Mouse (Mus musculus) megakaryocyte progenitor cell, adult 5-6 weeks (primary cell): ENCODE data around the gene Cdk6. TPM values are rescaled to one million over a fixed set of nuclear protein-coding genes. Genes with fewer than 3 reads are reported as not detected.
"Not testable (repeated sequence)": the region's sequence is repeated elsewhere in the genome, so short reads cannot be mapped to it uniquely, and the experiment has no call there.

Experiments used
- ATAC-seq: replicated peaks from 2 replicates; pipeline ENCODE4 v1.8.0; 2016; ENCODE audit warnings: mild to moderate bottlenecking, moderate TSS enrichment, inconsistent platforms; ENCODE audit not compliant: poor library complexity
- total RNA-seq, 2 experiments: library from RNA; stranded (forward) in 1 of 2; stranded (reverse) in 1 of 2; fragments of 157-497, 149-512 nt in 1 of 2; fragments of 200-1000 nt in 1 of 2; gene quantifications; 2 replicates each; pipeline versions ENCODE4 v1.2.3 to v1.2.4; 2015 to 2017

The Cdk6 gene
- total RNA-seq, 2 experiments from 2014 or later: 138 to 285 TPM

DNA sequence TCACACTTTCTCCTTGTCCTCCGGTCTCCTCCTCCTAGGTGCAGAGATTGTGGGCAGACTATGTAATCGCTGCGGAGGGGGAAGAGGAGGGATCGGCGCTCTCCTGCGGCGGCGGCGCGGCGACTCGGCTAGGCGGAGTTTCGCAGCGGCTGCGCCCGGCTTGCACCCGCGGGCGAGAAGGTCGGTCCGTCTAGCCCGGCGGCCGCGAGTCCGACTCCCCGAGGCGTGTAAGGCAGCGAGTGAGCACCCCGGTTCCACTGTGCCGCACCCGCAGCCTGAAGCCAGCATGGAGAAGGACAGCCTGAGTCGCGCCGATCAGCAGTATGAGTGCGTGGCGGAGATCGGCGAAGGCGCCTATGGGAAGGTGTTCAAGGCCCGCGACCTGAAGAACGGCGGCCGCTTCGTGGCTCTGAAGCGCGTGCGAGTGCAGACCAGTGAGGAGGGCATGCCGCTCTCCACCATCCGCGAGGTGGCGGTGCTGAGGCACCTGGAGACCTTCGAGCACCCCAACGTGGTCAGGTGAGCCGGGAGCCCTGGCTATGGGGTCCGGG lies 2.9 kb downstream of the Cdk6 start:
- ATAC-seq: peak; percentile 27

DNA sequence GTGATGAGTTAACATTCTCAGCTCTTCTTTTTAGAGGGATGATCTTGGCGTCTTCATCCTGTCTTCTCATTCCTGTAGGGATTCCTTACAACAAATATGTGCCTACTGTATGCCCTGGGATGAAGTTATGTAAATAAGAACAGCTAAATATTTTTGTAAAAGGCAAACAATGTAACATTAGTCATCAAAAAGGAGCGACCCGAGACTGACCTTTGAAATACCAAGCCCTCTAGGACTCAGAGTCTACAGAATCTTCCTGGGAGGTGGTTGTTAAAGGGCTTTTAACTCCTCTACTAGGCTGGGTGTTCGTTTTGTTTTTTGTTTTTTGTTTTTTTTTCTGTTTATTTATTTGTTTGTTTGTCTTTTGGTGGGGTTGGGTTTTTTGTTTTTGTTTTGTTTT lies 4.3 kb downstream of the Cdk6 start:
- not testable (repeated sequence) for ATAC-seq

DNA sequence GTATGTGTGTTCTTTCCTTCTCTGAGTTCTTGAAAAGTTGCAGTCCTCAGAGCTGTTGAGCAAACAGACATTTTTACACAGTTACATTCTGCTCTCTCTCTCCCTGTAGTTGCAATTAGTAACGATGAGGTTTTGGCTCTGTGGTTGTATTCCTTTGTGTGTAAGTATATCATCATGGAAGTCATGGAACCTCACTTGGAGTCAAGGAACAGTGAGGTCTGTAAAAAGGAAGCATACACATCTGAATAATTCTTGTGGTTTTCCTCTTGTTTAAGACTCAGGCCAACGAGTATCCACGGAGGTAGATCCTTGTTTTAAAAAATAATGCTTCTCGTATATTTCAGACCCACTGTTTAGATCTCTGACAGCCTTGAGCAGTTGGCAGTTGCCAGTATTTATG lies 8.1 kb downstream of the Cdk6 start:
- not testable (repeated sequence) for ATAC-seq

DNA sequence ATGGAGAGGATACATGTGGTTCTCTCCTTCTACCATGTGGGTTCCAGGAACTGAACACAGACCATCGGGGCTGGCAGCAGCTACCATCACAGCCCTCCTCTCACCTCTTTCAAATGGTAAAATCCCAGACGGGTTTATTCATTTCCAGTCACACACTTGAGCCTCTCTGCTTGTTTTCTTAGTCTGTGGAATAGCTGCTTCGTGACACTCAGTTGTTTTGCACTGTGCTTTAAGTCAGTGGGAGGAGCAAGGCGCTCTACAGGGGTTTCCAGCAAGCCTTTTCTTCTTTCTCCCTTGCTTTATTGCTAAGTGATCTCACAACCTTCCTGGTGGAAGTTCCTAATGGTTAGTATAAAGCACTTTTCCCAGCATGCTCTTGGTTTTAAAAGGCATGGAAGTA lies 10.6 kb downstream of the Cdk6 start:
- not testable (repeated sequence) for ATAC-seq

DNA sequence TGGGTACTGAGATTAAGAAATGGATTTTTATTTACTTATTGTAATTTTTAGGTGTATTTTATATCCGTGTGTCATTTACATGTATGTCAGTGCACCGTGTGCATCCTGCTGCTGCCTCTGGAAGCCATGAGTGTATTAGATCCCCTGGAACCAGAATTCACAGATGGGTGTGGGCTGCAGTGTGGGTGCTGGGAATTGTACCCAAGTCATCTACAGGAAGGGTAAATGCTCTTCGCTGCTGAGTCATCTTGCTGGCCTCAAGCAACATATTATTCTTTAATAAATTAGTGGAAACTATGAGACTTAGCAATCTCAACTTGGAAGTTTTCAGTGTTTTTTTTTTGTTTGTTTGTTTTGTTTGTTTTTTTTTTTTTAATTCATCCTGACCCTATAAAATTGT lies 11.0 kb downstream of the Cdk6 start:
- no peak for ATAC-seq

DNA sequence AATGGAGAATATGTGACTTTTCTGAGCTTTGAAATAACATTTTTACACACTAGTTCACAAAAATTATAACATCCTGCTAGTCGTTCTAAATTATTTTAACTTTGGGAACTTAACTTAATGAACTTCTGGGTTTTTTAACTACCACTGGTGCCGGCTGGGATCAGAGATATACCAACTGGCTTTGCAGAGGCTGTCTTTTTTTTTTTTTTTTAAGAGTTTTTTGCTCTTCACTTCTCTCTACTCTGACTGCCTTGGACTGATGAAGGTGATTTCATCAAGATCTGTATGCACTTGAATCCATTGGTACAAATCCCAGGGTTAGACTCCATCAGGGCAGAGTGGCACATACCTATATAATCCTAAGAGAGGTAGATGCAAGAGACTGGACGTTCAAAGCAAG lies 11.5 kb downstream of the Cdk6 start:
- ATAC-seq: no peak

DNA sequence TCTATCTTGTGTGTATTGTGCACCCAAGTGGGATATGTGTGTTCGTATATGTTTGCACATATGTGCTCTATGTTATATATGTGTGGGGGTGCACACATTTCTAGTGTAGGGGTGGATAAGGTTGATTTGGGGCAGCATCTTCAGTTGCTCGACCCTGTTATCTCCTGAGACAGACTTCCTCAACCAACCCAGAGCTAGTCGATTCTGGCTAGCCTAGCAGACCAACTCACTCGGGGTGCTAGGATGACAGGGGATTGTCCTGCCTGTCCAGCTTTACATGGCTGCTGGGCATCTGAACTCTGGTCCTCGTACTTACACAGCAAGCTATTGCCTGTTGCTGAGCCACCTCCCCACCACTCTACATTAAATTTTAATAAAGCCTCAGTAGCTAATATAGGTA lies 13.0 kb downstream of the Cdk6 start:
- peak; percentile 67 for ATAC-seq

DNA sequence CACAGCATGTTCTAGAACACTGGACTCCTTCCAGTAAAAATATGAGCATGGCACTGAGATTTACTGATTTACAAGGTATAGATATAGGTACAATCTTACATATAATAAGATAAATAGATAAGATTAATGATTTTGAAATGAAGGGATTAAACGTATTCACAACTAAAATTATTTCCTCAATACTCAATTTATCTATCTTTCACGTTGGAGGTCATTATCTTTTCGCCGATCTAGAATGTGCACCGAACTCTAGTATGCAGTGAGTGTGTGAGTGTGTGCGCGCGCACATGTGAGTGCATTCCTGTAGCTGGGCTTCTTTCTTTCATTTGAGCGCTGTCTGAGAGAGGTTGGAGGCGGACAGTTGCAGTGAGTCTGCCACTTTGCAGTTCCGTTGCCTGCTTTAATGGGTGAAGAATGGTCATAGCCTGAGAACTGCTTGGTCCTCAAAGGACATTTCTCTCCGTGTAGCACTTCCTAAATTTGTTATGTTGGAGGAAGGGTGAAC lies 13.8 kb downstream of the Cdk6 start:
- no peak for ATAC-seq

DNA sequence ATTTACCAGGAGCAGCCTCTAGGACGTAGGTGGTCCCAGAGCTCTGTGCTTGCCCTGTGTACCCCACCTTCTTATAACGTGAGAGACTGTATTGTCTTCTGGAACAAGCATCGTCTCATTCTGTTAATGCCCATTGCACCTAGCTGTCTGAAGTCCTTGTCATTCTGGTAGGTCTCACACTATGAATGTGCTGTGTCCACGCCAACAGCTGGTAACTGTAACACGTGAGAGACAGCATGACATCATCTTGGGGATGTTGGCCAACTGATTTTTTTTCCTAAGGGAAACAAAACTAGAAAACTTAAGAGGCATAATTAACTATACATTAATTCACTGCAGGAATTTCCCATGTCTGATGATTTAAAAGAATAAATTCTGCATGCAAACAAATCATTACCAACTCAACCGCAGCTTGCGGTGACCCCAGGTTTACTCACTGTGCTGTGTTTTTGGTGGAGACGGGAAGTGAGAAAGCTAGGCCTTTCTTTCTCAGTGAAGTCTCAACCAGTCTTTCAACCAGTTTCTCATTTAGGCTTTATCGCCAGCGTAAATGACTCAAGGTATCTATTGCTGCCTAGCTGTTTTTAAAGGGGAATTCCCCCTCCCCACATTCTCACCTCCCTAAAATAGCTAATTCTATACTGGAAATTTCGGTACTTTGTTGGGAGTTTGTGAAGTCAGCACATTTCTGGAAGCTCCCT lies 14.4 kb downstream of the Cdk6 start:
- ATAC-seq: no peak

DNA sequence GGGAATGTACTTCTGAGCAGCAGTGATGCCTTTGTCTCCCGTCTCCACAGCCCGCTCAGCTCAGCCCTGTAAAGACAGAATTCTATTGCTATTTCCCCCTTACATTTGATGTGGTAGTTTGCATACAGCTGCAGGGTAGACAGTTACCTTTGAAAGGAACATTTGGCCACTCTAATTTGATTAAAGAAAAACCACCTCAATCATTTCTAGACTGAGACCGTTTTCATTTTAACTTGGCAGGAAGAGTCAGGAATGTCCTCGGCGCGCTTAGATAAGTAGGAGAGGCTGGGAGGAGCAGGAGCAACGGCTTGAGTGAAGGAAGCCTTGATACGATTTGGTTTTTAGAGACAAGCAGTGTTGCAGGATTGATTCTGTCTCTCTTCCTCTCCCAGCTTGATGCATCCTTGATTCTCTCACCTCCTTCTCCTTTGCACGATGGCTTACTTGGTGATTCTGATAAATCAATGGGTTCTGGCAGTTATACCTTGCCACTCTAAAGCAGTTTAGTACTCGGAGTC lies 15.0 kb downstream of the Cdk6 start:
- no peak for ATAC-seq

DNA sequence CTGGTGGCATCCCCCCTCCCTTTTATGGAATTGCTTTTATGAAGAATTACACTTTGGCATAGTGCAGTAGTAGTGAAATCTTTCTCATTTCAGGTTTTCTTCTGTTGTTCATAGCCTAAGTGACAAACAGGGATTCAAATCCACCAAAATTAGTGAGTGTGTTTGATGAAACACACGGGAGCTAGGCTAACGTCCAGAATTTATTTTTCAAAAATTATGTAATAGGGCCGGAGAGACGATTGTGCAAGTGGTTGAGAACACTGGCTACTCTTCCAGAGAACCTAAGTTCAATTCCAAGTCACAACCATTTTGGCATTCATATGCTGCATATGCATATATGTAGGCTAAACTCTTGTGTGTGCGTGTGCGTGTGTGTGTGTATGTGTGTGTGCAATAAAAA lies 16.2 kb downstream of the Cdk6 start:
- ATAC-seq: no peak

DNA sequence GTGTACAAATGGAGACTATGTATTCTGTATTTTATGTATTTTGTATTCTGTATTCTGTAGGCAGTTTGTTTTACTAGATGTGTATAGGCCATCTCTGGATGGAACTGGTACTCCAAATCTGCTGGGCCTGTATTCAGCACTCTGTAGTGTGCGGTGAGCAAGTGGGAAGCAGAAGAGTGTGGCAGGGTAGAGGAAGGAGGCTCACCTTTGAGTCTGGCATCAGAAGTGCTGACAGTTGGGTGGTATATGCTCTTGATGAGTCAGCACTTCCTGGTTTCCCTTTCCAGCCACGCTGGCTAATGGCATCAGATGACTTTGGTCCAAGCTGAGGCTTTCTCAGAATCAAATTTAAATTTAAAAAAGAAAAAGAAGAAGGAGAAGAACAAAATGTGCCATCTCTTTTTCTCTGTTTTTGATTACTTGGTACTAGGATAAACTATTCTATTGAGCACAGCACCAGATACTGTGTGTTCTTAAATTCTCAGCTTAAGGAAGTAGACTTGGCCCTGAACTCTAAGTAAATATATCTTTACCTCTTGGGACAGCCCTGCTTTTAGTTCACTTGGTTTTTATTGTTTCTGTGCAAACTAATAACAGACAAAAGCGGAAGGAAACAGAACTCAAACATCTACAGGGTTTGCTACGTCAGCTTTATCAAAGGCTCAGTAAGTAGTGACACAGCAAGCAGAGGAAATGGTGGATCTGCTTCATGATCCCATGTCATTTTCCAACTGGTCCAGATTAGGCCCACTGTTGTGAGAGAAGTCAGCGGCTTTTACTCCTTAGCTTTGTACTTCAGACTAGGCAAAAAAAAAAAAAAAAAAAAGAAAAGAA lies 17.6 kb downstream of the Cdk6 start:
- peak; percentile 30 for ATAC-seq

DNA sequence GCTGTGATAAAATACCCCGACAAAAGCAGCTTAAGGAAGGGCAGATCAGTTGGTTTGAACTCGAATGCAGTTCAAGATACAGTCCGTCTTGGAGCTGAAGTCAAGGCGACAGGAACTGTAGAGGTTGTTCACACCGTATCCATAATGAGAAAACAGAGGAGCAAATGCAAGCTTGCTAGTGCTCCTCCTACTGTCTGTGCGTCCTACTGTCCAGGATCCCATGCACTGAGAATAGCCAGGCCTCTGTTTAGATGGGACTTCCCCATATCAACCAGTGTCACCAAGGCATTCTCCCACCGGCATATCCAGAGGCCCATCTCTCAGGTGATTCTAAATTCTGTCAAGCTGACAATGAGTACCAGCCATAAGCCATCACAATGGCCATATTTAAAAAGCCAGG lies 18.6 kb downstream of the Cdk6 start:
- ATAC-seq: no peak

DNA sequence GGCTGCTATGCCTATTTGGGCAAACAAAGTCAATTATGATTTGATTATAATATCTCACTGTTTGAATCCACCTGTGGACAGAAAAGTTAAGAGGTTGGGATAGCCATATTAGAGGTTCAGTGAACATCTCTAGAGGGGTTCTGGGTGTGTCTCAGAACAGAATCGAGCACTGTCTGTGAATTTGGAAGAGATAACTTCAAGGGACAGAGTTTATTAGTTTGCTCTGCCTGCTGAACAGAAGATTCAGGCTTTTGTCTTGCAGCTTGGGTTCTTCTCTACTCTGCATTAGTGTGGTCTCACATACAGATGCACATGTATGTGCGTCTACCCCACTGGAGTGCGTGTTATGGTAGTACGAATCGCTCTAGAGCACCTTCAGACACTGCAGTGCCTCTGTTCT lies 20.0 kb downstream of the Cdk6 start:
- 0 out of 2 replicates have a peak, but pooled peaks have one; percentile 8 for ATAC-seq

DNA sequence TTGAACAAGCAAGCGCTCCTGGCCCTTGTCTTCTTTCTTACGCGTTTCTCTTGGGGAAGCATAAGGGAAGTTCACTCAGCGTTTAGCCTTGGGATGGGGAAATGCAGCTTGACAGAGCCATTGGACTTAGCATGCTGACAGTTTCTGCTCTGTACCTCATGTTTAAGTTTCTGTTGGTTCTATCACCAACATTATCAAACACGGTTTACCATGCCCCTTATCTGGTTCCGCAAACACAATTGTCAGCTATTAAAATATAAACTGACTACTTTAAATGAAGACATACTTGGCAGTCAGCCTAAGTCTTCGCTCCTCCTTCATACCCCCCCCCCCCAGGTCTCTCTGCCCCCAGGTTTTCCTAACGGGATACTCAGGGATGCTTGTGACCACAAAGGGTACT lies 20.8 kb downstream of the Cdk6 start:
- ATAC-seq: peak; percentile 45

DNA sequence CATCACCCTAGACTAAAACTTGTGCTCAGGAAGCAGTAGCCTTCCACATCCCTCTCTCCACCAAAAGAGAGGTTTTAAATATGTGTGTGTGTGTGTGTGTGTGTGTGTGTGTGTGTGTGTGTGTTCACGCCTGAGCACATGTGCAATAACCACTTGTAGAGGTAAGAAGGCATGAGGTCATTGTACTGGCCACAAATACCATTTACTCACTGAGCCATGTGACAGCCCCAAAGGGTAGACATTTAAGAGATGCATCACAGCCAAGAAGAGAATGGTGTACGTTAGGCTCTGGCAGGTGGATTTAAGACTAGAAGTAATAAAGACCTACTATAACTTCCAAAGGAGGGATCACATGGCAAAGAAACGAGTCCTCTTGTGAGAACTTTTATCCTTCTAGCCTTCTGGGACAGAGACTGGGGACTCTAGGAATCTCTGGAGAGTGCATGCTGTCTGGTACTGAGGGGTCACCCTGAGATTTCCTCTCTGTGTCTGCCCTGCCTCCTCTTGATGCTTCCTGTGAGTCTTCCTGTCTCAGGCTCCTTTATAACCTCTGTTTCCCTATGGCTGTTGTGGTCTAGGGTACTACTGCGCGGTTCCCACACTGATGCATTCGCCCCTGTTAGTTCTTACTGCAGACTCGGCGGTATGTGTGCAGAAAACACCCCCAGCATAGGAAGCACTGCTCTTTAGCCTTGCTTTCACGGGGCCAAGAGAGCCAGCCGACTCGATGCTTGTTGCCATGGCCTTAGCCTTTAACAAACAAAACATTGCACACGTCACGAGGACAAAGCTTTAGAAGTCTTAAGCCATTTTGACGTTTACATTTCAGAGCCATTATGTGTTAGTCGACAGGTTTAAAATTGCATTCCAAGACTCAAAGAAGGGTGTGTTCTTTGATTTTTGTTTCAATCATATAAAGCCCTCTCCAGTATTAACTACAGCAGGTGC lies 22.0 kb downstream of the Cdk6 start:
- no peak for ATAC-seq

DNA sequence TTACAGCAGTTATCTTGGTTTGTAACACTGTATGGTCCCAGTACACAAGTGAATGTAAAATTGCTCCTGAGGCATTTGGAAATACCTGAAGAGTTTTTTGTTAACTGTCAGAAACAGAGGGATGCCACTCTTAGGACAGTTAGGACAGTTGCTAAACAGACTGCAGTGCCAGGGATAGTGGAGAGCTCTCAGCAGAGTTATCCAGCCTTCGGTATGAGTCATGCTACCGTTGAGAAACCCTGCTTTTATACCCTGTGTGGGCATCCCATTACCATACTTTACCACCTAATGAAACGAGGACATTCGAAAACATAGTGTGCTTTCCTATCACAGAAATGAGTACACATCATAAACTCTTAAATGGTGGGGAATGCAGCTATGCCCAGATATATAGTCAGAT lies 25.8 kb downstream of the Cdk6 start:
- ATAC-seq: no peak

DNA sequence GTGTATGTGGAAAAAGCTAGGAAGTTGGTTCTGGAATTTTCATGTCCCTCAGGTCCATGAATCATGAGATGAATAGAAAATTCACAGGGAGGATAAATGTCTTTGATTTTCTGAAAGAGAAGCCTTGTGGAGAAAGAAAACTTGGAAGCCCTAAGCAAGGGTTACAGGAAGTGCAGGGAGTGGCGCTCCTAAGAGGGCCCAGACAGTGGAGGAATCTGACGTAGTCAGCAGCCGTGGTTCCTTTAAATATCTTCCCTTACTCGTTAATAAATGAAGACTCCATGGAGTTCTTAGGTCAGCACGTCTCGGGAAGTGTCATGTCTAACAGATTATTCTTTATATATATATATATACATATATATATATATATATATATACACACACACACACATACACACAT lies 28.0 kb downstream of the Cdk6 start:
- ATAC-seq: no peak

DNA sequence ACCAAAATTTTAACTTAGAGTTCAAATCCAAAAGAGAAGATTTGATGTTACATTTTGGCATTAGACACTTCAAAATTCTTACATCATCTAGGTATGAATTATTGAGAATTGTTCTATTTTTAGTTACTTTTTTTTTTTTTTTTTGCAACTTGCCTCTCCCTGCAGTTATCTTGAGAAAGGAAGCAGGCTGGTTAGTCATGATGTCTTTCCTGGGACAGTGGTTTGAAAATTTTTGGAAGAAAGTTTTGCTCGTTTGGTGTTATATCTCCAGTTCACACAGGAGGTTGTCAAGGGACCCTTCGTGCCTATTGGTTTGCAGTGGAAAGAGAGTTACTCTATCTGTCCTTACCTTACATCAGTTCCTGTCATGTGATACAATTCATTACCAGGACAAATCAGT lies 29.9 kb downstream of the Cdk6 start:
- ATAC-seq: no peak

DNA sequence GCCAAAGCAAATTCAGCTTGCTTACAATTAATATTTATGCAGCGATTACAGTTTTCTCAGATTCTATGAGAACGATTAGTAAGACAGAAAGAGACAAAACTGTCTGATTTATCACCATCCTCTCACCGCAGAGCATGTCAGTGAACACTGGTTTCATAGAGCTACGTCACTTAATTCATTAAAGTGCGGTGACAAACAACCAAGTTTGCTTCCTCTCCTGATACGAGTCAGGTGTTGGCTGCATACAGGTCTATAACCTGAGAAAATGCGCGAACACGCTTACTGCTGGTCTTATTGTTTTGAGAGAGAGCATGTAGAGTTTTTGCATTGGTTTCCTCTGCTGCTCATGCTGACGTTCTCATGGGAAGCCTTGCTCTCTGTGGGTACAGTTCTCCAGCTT lies 31.9 kb downstream of the Cdk6 start:
- no peak for ATAC-seq

DNA sequence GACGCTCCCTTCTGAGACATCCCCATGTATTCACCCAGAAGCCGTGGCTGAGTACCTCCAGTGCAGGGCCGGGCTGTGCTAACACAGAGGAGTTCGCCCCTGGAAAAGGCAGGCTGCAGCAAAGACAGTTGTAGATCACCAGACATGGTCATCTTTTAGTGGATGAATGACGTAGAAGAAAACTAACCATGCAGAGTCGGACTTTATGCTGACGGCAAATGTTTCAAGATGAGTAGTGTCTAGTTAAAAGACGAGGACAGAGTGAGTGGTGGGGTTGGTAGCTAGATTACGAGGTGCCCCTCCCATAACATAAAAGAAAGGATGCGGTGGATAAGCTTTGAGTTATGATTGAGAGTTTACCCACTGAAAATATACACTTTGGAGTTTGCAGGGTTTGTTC lies 33.5 kb downstream of the Cdk6 start:
- no peak for ATAC-seq
